Mouse (Mus musculus) G1E (cell line): ENCODE results near the gene Pcsk7.

Experiments used
- CTCF ChIP-seq: IDR thresholded peaks from 2 replicates; pipeline ENCODE4 v1.5.1; 2012; ENCODE audit warnings: low read depth, low read length, inconsistent platforms, mixed read lengths
- GATA1 ChIP-seq: IDR thresholded peaks from 2 replicates; pipeline ENCODE4 v1.6.1; 2012; ENCODE audit warnings: borderline replicate concordance, low read length, inconsistent platforms, mixed read lengths
- TAL1 ChIP-seq: conservative IDR thresholded peaks from 2 replicates; pipeline ENCODE4 v1.6.1; 2012; ENCODE audit warnings: low read depth, low read length, inconsistent platforms, mixed read lengths

DNA sequence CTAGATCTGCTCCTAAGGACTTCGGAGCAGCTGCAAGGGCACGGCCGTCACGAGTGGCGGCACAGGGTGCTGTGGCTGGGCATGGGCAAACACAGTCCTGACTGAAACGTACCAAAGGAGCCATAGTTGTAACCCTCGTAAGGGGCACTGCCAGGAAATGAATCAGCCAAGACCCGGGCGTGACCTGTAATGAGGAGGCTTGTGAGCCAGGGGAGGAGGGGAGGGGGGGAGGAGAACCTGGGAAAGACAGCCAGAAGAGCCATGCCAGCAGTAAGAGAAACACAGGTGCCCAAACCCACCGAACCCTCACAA, 40.5 kb downstream of the Pcsk7 start:
- no peak for TF ChIP-seq CTCF
- no peak for TF ChIP-seq TAL1
- no peak for TF ChIP-seq GATA1
